Mouse (Mus musculus): ENCODE measurements around the gene Gpr183.

Gpr183 gene

GRCm38 (mm10) chr14:121956291-121956690 is 8.7 kb downstream of the Gpr183 start:
- DNase-seq (ENCODE audit: low spot score) = no peak

DNA sequence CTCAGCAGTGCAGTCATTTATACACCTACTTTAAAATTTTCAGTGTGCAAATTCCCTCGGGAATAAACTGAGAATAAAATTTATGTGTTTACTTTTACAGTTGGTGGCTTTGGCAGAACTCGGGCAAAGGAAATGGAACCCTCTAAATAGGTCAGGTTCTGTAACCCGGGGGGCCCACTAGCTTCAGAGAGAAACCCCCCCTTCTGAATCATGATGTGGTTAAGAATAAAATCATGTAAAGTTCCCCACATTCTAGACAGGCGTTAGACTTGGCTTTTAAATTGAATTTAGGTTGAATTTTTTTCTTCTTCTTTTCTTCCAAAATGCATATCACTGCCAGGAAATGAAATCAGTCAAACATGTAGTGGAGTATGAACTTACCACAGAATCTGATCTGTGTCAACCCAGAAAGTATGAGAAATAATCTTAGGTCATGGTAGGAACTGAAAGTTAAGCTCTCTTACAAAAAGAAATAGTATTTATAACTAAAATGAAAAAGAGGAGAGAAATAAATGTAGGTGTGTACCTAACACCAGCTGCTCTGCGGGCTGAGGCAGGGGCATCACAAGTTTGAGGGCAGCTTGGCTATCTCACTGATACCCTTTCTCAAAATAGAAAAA is 9.7 kb downstream of the Gpr183 start:
- no peak for DNase-seq (ENCODE audit: low spot score)

GRCm38 (mm10) chr14:121954608-121955007 is 10.4 kb downstream of the Gpr183 start:
- DNase-seq (ENCODE audit: low spot score) = no peak

GRCm38 (mm10) chr14:121954129-121954528 is 10.9 kb downstream of the Gpr183 start:
- no peak for DNase-seq (ENCODE audit: low spot score)

DNA sequence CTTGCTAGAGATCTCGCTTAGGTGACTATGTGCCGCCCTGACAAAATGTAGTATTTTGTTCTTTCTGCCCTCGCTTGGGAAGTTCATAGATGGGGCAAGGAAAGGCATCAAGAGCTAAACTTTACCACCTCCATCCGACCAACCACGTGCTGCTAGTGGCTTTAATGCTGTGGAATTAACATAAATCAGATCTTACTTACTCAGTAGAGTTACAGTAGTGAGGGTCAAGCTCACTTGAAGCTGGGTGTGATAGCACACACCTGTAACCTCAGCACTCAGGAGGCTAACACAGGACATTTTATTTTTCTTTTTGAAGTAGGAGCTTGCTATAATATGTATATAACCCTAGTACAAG is 13.0 kb downstream of the Gpr183 start:
- DNase-seq (ENCODE audit: low spot score) = no peak

DNA sequence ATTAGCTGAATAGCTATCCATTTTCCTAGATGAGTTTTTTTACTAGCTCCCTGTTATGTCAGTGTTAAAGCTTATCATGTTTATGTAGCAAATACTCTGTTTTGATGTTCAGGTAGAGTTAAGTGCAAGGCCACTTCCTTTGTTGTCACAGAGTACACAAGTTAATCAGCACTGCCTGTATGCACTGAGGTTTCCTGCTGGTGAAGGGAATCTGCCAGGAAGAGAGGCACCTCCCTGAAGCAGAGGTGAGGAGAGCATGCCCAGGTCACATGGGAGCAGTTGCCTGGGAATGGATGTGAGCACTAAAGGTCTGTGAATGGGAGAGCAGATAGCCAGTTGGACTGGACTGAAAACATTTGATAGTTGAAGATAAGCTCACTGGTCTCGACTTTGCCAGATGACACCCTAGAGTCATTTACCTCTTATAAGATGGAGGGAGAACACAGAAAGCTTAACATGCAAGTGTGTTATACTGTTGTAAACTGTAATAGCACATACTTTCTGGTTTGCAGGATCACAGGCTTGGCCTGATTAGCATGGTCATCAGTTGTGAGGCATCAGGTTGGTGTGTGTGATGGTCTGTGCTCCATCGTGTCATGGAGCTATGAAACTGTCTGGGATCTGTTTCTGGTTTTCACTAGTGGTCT is 13.5 kb downstream of the Gpr183 start:
- DNase-seq (ENCODE audit: low spot score) = no peak

DNA sequence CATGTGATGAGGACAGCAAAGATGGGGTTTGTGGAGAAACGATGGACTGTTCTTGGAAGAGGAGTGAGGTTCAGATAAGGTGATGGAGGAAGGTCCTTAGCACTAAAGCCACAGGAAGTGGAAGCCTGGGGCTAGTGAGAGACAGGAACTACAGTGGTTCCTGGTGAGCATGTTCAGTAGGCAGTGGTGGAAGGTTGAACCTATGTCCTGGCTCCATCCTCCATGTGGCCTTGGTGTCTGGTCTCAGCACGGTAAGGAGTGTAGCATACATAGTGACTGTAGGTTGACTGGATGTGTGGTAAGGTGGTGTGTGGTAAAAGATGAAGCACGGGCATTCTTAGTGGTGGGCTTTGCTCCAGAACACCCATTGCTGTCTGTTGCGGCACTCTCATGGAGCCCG is 15.1 kb downstream of the Gpr183 start:
- no peak for DNase-seq (ENCODE audit: low spot score)

DNA sequence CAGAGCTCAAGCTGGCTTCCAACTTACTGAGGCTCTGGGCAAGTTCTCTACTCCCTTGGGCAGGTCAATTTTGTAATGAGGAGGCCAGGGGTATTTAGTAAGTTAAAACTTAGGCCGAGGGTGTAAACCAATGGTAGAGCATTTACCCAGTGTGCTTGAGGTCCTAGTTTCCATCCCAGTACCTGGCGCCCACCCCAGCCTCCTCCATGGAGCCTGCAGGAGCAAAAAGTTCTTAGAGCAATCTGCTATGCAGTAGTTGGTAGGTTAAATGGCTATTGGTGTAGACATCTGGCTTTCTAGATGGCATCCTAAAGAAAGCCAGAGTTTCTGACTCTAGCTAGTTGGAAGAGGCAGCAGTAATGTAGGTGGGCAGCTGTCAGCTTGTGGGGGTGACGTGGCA is 15.6 kb downstream of the Gpr183 start:
- no peak for DNase-seq (ENCODE audit: low spot score)

DNA sequence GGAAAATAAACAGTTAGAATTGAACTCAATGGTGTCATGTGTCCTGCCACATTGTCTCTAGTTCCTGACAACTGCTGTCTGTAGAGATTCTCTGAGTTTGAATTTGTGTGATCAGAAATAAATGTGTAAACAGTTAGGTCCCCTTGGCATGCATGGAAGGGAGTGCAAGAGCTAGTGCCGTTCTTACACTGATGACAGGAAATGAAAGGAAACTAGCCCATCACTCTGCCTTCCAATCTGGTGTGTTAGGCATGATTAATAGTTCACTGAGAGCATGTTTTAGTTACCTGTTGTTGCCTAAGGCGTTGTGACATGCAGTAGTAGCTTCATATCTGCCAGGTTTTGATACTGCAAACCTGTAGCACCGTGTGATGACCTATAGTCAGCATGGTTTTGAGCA is 17.0 kb downstream of the Gpr183 start:
- no peak for DNase-seq (ENCODE audit: low spot score)

DNA sequence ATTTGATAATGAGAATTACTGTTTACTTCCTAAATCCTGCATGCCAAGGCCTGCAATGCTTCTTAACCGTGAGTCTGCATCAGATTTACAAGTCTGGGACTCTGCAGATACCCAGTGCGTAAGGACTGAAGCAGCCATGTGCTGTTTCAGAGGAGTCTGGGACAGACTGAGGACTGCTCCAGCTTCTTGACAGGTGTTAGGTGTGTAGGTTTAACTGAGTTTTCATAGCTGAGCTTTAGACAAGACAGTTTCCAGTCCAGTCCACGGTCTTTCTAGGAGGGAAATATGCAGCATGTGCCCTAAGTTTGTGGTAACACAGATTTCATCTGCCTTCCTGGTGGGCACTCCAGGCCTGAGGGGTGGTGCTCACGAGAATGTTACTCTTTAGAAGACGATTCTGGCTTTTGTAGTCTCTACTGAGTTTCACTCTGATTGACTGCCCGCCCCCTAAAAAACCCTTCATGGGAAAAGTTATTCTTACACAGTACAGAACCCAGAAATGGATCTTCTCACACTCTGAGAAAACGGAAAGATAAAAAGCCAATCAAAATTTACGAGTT is 17.7 kb downstream of the Gpr183 start:
- no peak for DNase-seq (ENCODE audit: low spot score)

- DNase-seq (ENCODE audit: low spot score) = no peak
Observed at GRCm38 (mm10) chr14:121946728-121947127, 18.3 kb downstream of the Gpr183 start.

GRCm38 (mm10) chr14:121946131-121946530 is 18.9 kb downstream of the Gpr183 start:
- DNase-seq (ENCODE audit: low spot score) = no peak

DNA sequence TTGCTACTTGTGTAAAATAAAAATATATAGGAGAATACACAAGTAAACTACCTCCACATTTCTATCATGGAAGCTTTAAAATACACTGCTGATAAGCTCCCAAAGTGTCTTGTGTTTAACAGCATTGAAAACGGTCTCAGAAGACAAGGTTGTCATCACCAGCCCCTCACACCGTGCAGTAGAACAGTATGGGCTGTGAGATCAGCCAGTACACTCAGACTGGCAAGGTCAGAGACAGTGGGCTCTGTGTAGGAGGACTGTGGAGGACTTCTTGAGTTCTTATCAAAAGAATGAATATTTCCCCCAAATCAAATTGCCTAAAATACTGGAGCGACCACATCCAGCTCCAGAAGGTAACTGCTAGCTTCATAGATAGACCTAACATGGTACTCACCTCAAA is 25.4 kb downstream of the Gpr183 start:
- no peak for DNase-seq (ENCODE audit: low spot score)

- DNase-seq (ENCODE audit: low spot score) = no peak
Observed at GRCm38 (mm10) chr14:121938256-121939191, 26.5 kb downstream of the Gpr183 start.

DNA sequence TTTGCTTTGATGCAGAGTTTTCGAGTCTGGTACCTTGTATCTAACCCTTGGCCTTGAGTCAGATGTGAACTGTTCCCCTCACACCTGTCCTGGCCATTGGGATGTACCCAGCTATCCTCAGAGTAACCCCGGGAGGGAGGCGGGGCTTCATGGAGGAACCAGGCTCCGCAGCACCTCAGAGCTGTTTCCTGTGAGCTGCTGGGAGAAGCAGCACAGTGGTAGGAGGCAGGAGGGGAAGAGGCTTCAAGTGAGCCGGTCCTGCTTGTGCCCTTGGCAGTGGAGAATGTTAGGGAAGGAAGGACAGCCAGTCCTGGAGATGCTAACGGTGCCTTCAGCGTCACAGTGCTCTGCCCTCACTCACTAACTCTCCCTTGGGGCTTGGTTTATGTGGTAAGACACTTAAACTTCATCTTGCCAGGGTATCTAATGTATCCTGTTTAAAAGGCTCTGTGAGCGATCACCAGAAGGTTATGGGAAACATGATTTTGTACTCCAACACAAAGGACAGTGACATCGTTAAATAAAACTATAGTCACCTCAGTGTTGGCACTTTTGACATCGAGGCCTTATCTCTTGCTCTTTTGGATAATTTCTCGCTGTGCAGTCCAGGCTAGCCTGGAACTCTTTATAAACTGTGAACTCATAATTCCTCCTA is 27.3 kb downstream of the Gpr183 start:
- DNase-seq (ENCODE audit: low spot score) = no peak

- DNase-seq (ENCODE audit: low spot score) = no peak
Observed at GRCm38 (mm10) chr14:121936856-121937255, 28.1 kb downstream of the Gpr183 start.

GRCm38 (mm10) chr14:121936356-121936755 is 28.6 kb downstream of the Gpr183 start:
- DNase-seq (ENCODE audit: low spot score) = no peak

DNA sequence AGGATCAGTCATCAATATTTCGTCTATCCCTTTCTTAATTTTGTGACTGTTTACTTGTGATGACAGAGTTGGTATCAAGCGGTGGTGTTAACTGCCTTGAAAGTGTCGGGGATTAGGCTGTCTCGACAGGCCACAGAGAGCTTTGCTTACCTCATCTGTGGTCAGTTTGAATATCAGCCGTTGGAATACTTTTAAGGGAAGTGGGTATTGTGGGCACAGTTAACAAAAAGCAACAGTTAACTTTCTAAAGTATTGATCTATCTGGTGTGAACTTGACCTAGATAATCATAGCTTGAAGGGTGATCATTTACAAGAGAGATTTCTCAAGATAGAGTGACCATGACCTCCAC is 30.4 kb downstream of the Gpr183 start:
- DNase-seq (ENCODE audit: low spot score) = no peak

- no peak for DNase-seq (ENCODE audit: low spot score)
Observed at GRCm38 (mm10) chr14:121933906-121934596, 30.9 kb downstream of the Gpr183 start.

- no peak for DNase-seq (ENCODE audit: low spot score)
Observed at GRCm38 (mm10) chr14:121932180-121932579, 32.8 kb downstream of the Gpr183 start.

DNA sequence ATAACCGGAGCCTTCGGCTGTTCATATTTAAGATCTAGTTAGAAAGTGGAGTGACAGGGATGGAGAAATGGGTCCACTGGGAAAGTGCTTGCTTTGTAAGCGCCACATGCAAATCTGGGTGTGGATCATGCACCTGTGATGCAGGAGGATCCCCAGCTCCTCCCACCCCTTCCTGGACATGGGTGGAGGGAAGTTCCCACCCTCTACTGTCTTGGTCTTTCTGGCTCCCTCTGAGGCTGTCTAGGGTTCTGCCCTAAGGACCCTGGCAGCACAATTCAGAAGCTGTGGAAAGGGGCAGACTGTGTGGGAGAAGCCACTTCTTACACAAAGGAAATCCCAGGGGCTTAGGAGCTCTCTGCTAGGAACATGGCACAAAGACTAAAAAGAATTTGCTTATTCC is 33.4 kb downstream of the Gpr183 start:
- no peak for DNase-seq (ENCODE audit: low spot score)
